Mouse (Mus musculus): ENCODE measurements around the gene Bmp2k. TPM values are rescaled to one million over a fixed set of nuclear protein-coding genes. Genes with fewer than 3 reads are reported as not detected.

The Bmp2k gene
- polyA plus RNA-seq, 1 experiment from 2014 or later, result 7.8 TPM

DNA sequence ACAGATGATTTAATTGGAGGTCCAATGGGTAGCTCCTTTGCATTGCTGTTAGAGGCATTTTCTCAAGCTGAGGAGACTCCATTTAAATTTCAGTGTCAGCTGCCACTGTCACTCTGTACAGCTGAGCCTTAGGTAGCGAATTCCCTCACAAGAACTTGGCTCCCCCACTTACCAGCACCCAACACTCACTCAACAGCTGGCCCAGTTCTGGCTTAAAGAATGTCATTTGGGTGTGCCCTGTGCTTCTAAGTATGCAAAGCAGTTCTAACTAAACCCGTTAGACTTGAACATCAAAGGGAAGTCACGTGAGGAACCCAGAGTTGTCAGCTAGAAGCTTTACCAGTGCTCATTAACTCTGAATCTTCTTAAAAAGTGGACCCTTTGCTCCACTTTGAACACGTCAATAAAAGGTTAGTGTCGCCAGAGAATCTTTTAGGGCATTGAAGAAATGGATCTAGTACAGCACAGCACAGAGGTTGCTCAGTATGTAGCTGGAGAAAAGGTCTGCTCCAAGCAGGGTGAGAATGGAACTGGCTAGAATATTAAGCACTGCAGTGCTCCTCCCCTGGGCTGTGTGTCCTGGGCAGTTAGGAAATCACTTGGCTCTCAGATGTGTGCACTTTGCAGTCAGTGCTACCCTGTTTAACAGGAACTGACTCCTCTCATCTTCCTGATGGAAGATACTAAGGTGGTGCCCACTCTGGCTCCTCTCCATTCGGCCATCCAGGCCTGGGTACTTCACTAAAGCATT is 92.7 kb downstream of the Bmp2k start:
- WGBS, result 68% methylated on average over 6 of the region's 6 CpGs
- H3K9ac ChIP-seq (ENCODE audit: low read length), result no peak overlapping the region

DNA sequence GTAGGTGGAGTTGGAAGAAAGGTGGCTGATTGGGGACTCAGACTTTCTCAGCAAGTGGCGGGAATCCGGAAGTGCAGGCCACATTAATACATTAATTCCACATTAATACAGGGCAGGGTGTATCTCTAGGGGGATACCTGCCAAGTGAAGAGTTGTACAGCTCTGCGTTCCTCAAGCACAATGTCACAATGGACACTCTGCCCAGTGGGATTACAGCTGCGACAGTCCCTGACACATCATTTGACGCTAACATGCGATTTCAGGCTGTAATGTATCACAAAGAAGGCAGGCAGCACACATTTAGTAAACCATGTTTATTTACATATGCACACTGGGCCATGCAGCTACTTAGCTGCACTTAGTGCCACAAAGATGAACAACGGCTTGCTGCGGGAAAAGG is 95.5 kb downstream of the Bmp2k start:
- Histone ChIP-seq H3K4me1 (ENCODE audit: control insufficient read depth, insufficient read depth, low read length) (no peaks in the 10 kb centered on the region), H3K4me2 (ENCODE audit: low read depth, severe bottlenecking) (no peak overlapping the region), H3K9ac (ENCODE audit: low read length) (no peak overlapping the region), H3K4me3 (ENCODE audit: low read depth, low read length) (no peak overlapping the region), H3K27me3 (ENCODE audit: control insufficient read depth, insufficient read depth, low read length) (no peaks in the 10 kb centered on the region), H3K9me3 (ENCODE audit: control insufficient read depth, low read length) (no peaks in the 10 kb centered on the region), H3K36me3 (ENCODE audit: control insufficient read depth, insufficient read depth, low read length) (no peaks in the 10 kb centered on the region), H3K27ac (replicated peaks; ENCODE audit: low read depth, low read length) (no peak overlapping the region)
- ATAC-seq (ENCODE audit: insufficient number of reproducible peaks, low FRiP score, low TSS enrichment, low read depth), result no peak
- WGBS, result 89% methylated on average over 8 of the region's 8 CpGs
- DNase-seq (ENCODE audit: low spot score), result no peak

More for the DNA sequence above, 92.7 kb downstream of the Bmp2k start:
- peaks cover 4% of the 10 kb centered on the region; the same call in 1 of the 2 replicates for H3K36me3 ChIP-seq (ENCODE audit: control insufficient read depth, insufficient read depth, low read length)
- no peaks in the 10 kb centered on the region for H3K9me3 ChIP-seq (ENCODE audit: control insufficient read depth, low read length)
- H3K4me2 ChIP-seq (ENCODE audit: low read depth, severe bottlenecking), result no peak overlapping the region
- H3K4me1 ChIP-seq (ENCODE audit: control insufficient read depth, insufficient read depth, low read length), result no peaks in the 10 kb centered on the region
- H3K27ac ChIP-seq (replicated peaks; ENCODE audit: low read depth, low read length), result no peak overlapping the region
- DNase-seq (ENCODE audit: low spot score), result no peak
- H3K4me3 ChIP-seq (ENCODE audit: low read depth, low read length), result no peak overlapping the region
- H3K27me3 ChIP-seq (ENCODE audit: control insufficient read depth, insufficient read depth, low read length), result no peaks in the 10 kb centered on the region
- no peak for ATAC-seq (ENCODE audit: insufficient number of reproducible peaks, low FRiP score, low TSS enrichment, low read depth)

DNA sequence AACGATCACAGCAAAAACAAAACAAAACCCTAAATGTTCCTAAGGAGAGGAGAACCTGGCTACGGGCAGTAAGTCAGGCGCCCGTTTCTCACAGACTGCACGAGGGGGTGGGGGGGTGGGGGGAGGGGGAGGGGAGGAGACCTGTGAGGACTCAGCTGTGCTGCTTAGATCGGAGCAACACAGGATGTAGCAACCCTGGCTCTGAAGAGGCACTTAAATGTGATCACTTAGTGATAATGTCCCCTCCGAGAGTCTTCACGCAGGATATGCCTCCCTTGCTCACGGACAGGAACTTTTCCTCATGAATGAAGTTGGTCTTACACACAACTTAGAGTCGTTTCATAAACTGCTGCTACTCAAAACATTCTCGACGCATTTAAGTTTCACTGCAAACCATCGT is 97.8 kb downstream of the Bmp2k start:
- Histone ChIP-seq H3K9me3 (ENCODE audit: control insufficient read depth, low read length) (no peaks in the 10 kb centered on the region), H3K4me1 (ENCODE audit: control insufficient read depth, insufficient read depth, low read length) (no peaks in the 10 kb centered on the region), H3K4me2 (ENCODE audit: low read depth, severe bottlenecking) (no peak overlapping the region), H3K36me3 (ENCODE audit: control insufficient read depth, insufficient read depth, low read length) (no peaks in the 10 kb centered on the region), H3K9ac (ENCODE audit: low read length) (no peak overlapping the region), H3K27ac (replicated peaks; ENCODE audit: low read depth, low read length) (no peak overlapping the region), H3K4me3 (ENCODE audit: low read depth, low read length) (no peak overlapping the region), H3K27me3 (ENCODE audit: control insufficient read depth, insufficient read depth, low read length) (no peaks in the 10 kb centered on the region)
- no peak for DNase-seq (ENCODE audit: low spot score)
- no peak for ATAC-seq (ENCODE audit: insufficient number of reproducible peaks, low FRiP score, low TSS enrichment, low read depth)
- 59% methylated on average over 13 of the region's 13 CpGs for WGBS

DNA sequence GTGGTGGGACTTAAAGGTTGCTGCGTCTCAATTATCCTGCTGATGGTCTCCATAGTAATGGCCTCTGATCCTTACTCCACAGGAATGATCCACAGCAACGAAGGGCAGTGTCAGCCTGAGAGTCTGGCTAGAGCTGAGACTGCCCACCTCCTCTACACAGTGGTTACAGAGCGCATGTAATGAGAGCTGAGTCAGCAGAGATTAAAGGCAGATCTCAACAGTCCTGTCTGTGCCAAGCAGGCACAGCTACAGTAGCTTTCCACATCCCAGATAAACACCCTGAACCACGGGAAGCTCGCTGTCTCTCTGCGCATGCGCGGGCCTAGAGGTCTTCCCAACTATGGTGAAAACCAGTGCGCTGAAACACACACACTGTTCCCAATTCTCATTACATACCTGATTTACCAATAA is 100.1 kb downstream of the Bmp2k start:
- ATAC-seq (ENCODE audit: insufficient number of reproducible peaks, low FRiP score, low TSS enrichment, low read depth) (no peak), DNase-seq (ENCODE audit: low spot score) (no peak)
- 66% methylated on average over 9 of the region's 9 CpGs for WGBS
- Histone ChIP-seq H3K9me3 (ENCODE audit: control insufficient read depth, low read length) (no peaks in the 10 kb centered on the region), H3K9ac (ENCODE audit: low read length) (no peak overlapping the region), H3K4me2 (ENCODE audit: low read depth, severe bottlenecking) (no peak overlapping the region), H3K36me3 (ENCODE audit: control insufficient read depth, insufficient read depth, low read length) (no peaks in the 10 kb centered on the region), H3K27me3 (ENCODE audit: control insufficient read depth, insufficient read depth, low read length) (no peaks in the 10 kb centered on the region), H3K4me1 (ENCODE audit: control insufficient read depth, insufficient read depth, low read length) (no peaks in the 10 kb centered on the region), H3K4me3 (ENCODE audit: low read depth, low read length) (no peak overlapping the region), H3K27ac (replicated peaks; ENCODE audit: low read depth, low read length) (no peak overlapping the region)

DNA sequence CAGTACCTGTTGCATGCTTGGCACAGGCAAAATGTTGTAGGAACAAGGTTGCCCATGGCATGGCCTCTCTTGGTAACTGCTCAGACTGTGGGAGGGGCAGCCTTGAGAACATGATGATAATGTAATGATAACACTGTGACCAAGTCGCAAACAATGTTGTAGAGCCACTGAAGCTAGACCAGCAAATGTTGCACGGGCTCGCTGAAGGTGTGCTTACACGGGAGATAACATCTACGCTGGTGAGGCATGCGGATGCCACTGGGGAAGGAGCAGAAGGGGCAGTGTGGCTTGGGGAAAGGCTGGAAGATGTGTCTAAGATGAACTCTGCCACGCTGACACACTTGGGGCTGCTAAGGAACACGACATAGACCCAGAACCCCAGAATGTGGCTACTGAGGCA is 102.5 kb downstream of the Bmp2k start:
- no peak overlapping the region for H3K4me2 ChIP-seq (ENCODE audit: low read depth, severe bottlenecking)
- no peak overlapping the region for H3K4me3 ChIP-seq (ENCODE audit: low read depth, low read length)
- H3K9ac ChIP-seq (ENCODE audit: low read length), result no peak overlapping the region
- WGBS, result 95% methylated on average over 8 of the region's 8 CpGs
- H3K27ac ChIP-seq (replicated peaks; ENCODE audit: low read depth, low read length), result no peak overlapping the region
- H3K36me3 ChIP-seq (ENCODE audit: control insufficient read depth, insufficient read depth, low read length), result no peaks in the 10 kb centered on the region
- H3K4me1 ChIP-seq (ENCODE audit: control insufficient read depth, insufficient read depth, low read length), result no peaks in the 10 kb centered on the region
- ATAC-seq (ENCODE audit: insufficient number of reproducible peaks, low FRiP score, low TSS enrichment, low read depth) (no peak), DNase-seq (ENCODE audit: low spot score) (no peak)
- H3K27me3 ChIP-seq (ENCODE audit: control insufficient read depth, insufficient read depth, low read length), result no peaks in the 10 kb centered on the region
- H3K9me3 ChIP-seq (ENCODE audit: control insufficient read depth, low read length), result no peaks in the 10 kb centered on the region

DNA sequence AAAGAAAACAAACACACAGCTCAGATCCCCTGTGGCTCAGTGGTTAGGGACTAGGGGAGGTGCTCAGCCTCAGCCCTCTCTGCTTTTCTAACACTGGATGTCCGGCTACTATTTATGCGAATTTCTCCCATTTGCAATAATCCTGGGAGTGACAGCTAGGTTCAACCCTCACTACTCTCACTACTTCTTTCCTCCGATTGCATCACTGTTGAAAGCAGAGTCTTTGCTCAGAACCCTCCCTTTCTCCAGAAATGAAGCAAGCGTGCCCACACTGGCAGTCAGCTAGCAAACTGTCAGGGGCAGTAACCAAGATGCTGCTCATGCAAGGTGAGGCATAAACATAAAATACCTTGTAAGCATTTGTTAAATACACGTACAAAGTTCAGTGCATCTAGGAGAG is 110.8 kb downstream of the Bmp2k start:
- H3K9ac ChIP-seq (ENCODE audit: low read length), result no peak overlapping the region
- no peak overlapping the region for H3K27ac ChIP-seq (replicated peaks; ENCODE audit: low read depth, low read length)
- no peaks in the 10 kb centered on the region for H3K9me3 ChIP-seq (ENCODE audit: control insufficient read depth, low read length)
- H3K4me1 ChIP-seq (ENCODE audit: control insufficient read depth, insufficient read depth, low read length), result peaks cover 6% of the 10 kb centered on the region
- no peak overlapping the region for H3K4me3 ChIP-seq (ENCODE audit: low read depth, low read length)
- DNase-seq (ENCODE audit: low spot score) (no peak), ATAC-seq (ENCODE audit: insufficient number of reproducible peaks, low FRiP score, low TSS enrichment, low read depth) (no peak)
- H3K36me3 ChIP-seq (ENCODE audit: control insufficient read depth, insufficient read depth, low read length), result no peaks in the 10 kb centered on the region
- H3K4me2 ChIP-seq (ENCODE audit: low read depth, severe bottlenecking), result no peak overlapping the region
- no peaks in the 10 kb centered on the region for H3K27me3 ChIP-seq (ENCODE audit: control insufficient read depth, insufficient read depth, low read length)
- 93% methylated on average over 5 of the region's 5 CpGs for WGBS

DNA sequence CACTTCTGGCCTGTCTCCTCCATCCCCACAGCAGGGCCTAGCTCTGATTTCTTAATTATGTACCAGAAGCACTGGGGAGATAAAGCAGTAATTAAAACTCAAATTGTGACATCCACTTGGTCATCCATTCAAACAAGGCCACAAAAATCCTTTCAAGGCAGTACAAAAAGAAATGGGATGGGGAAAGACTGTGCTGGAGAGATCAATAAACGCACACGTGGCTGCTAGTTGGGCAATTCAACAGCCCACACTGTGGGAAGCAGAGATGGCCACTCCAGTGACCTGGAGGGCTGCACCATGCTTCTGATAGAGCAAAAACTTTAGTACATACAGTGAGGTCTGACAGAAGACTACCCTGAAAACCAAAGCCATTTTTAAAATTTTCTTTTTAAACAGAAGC is 112.6 kb downstream of the Bmp2k start:
- no peak overlapping the region for H3K27ac ChIP-seq (replicated peaks; ENCODE audit: low read depth, low read length)
- WGBS, result 31% methylated on average over 2 of the region's 2 CpGs
- no peaks in the 10 kb centered on the region for H3K9me3 ChIP-seq (ENCODE audit: control insufficient read depth, low read length)
- H3K4me1 ChIP-seq (ENCODE audit: control insufficient read depth, insufficient read depth, low read length), result peaks cover 6% of the 10 kb centered on the region
- H3K9ac ChIP-seq (ENCODE audit: low read length), result no peak overlapping the region
- H3K4me2 ChIP-seq (ENCODE audit: low read depth, severe bottlenecking), result peak overlapping the region; percentile 79; the same call in 1 of the 2 replicates
- H3K4me3 ChIP-seq (ENCODE audit: low read depth, low read length), result no peak overlapping the region
- H3K36me3 ChIP-seq (ENCODE audit: control insufficient read depth, insufficient read depth, low read length), result no peaks in the 10 kb centered on the region
- no peaks in the 10 kb centered on the region for H3K27me3 ChIP-seq (ENCODE audit: control insufficient read depth, insufficient read depth, low read length)
- ATAC-seq (ENCODE audit: insufficient number of reproducible peaks, low FRiP score, low TSS enrichment, low read depth) (no peak), DNase-seq (ENCODE audit: low spot score) (no peak)

DNA sequence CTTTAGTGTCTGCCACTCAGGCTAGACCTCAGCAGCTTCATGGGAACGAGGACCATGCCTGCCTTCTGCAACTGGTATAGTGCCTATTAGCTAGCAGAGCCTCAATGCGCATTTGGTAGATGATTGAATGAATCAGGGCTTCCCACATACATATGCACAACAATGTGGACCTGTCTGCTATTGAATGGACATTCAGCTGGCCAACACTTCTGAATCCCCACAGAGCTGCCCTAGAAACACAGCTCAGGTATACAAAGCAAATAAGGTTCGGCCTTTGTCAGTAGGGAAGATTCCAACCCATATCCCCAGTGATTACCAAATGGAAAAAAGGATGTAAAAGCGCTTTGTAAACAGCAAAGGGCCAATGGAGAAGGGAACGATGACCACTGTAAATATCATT is 113.2 kb downstream of the Bmp2k start:
- Histone ChIP-seq H3K27ac (replicated peaks; ENCODE audit: low read depth, low read length) (no peak overlapping the region), H3K9ac (ENCODE audit: low read length) (peak overlapping the region; percentile 71), H3K4me2 (ENCODE audit: low read depth, severe bottlenecking) (peak overlapping the region; percentile 79), H3K4me1 (ENCODE audit: control insufficient read depth, insufficient read depth, low read length) (peaks cover 6% of the 10 kb centered on the region), H3K9me3 (ENCODE audit: control insufficient read depth, low read length) (no peaks in the 10 kb centered on the region), H3K27me3 (ENCODE audit: control insufficient read depth, insufficient read depth, low read length) (no peaks in the 10 kb centered on the region), H3K4me3 (ENCODE audit: low read depth, low read length) (peak overlapping the region; percentile 65), H3K36me3 (ENCODE audit: control insufficient read depth, insufficient read depth, low read length) (no peaks in the 10 kb centered on the region)
- DNase-seq (ENCODE audit: low spot score) (no peak), ATAC-seq (ENCODE audit: insufficient number of reproducible peaks, low FRiP score, low TSS enrichment, low read depth) (no peak)
- WGBS, result 21% methylated on average over 5 of the region's 5 CpGs

All from limb, embryonic 11.5 days (tissue).